Mouse (Mus musculus): Measurements from ENCODE around the gene Gm12166.

The Gm12166 gene

GRCm38 (mm10) chr11:46073850-46074688 lies 21.9 kb upstream of the Gm12166 start:
- DNase-seq (ENCODE audit: low spot score in 2 of 2), result no peak

GRCm38 (mm10) chr11:46073061-46073849 lies 21.1 kb upstream of the Gm12166 start:
- DNase-seq (ENCODE audit: low spot score in 2 of 2), result no peak

GRCm38 (mm10) chr11:46072466-46073060 lies 20.4 kb upstream of the Gm12166 start:
- DNase-seq (ENCODE audit: low spot score in 2 of 2), result no peak

- no peak for DNase-seq (ENCODE audit: low spot score in 2 of 2)
These were observed 18.7 kb upstream of the Gm12166 start for GRCm38 (mm10) chr11:46070789-46071188.

GRCm38 (mm10) chr11:46070161-46070560 lies 18.0 kb upstream of the Gm12166 start:
- no peak for DNase-seq (ENCODE audit: low spot score in 2 of 2)

GRCm38 (mm10) chr11:46069408-46070003 lies 17.4 kb upstream of the Gm12166 start:
- no peak for DNase-seq (ENCODE audit: low spot score in 2 of 2)

GRCm38 (mm10) chr11:46068756-46069407 lies 16.8 kb upstream of the Gm12166 start:
- DNase-seq (ENCODE audit: low spot score in 2 of 2), result no peak

GRCm38 (mm10) chr11:46067371-46068060 lies 15.4 kb upstream of the Gm12166 start:
- DNase-seq (ENCODE audit: low spot score in 2 of 2), result no peak

- DNase-seq (ENCODE audit: low spot score in 2 of 2), result no peak
These were observed 13.3 kb upstream of the Gm12166 start for GRCm38 (mm10) chr11:46065201-46066011.

- DNase-seq (ENCODE audit: low spot score in 2 of 2), result no peak
These were observed 12.6 kb upstream of the Gm12166 start for GRCm38 (mm10) chr11:46064767-46065166.

GRCm38 (mm10) chr11:46062993-46063731 lies 11.0 kb upstream of the Gm12166 start:
- DNase-seq (ENCODE audit: low spot score in 2 of 2), result no peak

- no peak for DNase-seq (ENCODE audit: low spot score in 2 of 2)
These were observed 10.4 kb upstream of the Gm12166 start for GRCm38 (mm10) chr11:46062569-46062968.

GRCm38 (mm10) chr11:46061776-46062445 lies 9.8 kb upstream of the Gm12166 start:
- DNase-seq (ENCODE audit: low spot score in 2 of 2), result no peak

GRCm38 (mm10) chr11:46060651-46061020 lies 8.5 kb upstream of the Gm12166 start:
- DNase-seq (ENCODE audit: low spot score in 2 of 2), result no peak

GRCm38 (mm10) chr11:46059887-46060650 lies 7.9 kb upstream of the Gm12166 start:
- DNase-seq (ENCODE audit: low spot score in 2 of 2), result no peak

GRCm38 (mm10) chr11:46058916-46059315 lies 6.8 kb upstream of the Gm12166 start:
- DNase-seq (ENCODE audit: low spot score in 2 of 2), result no peak

GRCm38 (mm10) chr11:46058011-46058410 lies 5.9 kb upstream of the Gm12166 start:
- DNase-seq (ENCODE audit: low spot score in 2 of 2), result no peak

GRCm38 (mm10) chr11:46056770-46057411 lies 4.8 kb upstream of the Gm12166 start:
- DNase-seq (ENCODE audit: low spot score in 2 of 2), result peak in 1 of 2 experiments; percentile 13
